Mouse (Mus musculus): ENCODE data around the gene Iars2. TPM values are rescaled to one million over a fixed set of nuclear protein-coding genes. Genes with fewer than 3 reads are reported as not detected.

Gene Iars2
- polyA plus RNA-seq, 1 experiment from 2014 or later: 28.0 TPM

- Histone ChIP-seq H3K27ac (replicated peaks; ENCODE audit: low read depth, low read length) (no peak overlapping the region), H3K27me3 (ENCODE audit: control insufficient read depth, insufficient read depth, low read length) (no peaks in the 10 kb centered on the region), H3K36me3 (ENCODE audit: control insufficient read depth, insufficient read depth, low read length) (peaks cover 5% of the 10 kb centered on the region; the same call in 1 of the 2 replicates), H3K4me1 (ENCODE audit: control insufficient read depth, insufficient read depth, low read length) (no peaks in the 10 kb centered on the region), H3K4me3 (ENCODE audit: low read depth, low read length) (no peak overlapping the region), H3K9me3 (ENCODE audit: control insufficient read depth, low read length) (no peaks in the 10 kb centered on the region), H3K4me2 (ENCODE audit: low read depth, severe bottlenecking) (no peak overlapping the region), H3K9ac (ENCODE audit: low read length) (no peak overlapping the region)
- DNase-seq (ENCODE audit: low spot score) (no peak), ATAC-seq (ENCODE audit: insufficient number of reproducible peaks, low FRiP score, low TSS enrichment, low read depth) (no peak)
- 94% methylated on average over 4 of the region's 4 CpGs for WGBS
Measured at GRCm38 (mm10) chr1:185342441-185342840, 13.2 kb upstream of the Iars2 start.

GRCm38 (mm10) chr1:185336535-185336934 is 7.3 kb upstream of the Iars2 start:
- Histone ChIP-seq H3K4me2 (ENCODE audit: low read depth, severe bottlenecking) (no peak overlapping the region), H3K36me3 (ENCODE audit: control insufficient read depth, insufficient read depth, low read length) (no peaks in the 10 kb centered on the region), H3K9ac (ENCODE audit: low read length) (no peak overlapping the region), H3K9me3 (ENCODE audit: control insufficient read depth, low read length) (no peaks in the 10 kb centered on the region), H3K27ac (replicated peaks; ENCODE audit: low read depth, low read length) (no peak overlapping the region), H3K27me3 (ENCODE audit: control insufficient read depth, insufficient read depth, low read length) (no peaks in the 10 kb centered on the region), H3K4me1 (ENCODE audit: control insufficient read depth, insufficient read depth, low read length) (no peaks in the 10 kb centered on the region; the same call in 1 of the 2 replicates), H3K4me3 (ENCODE audit: low read depth, low read length) (no peak overlapping the region)
- DNase-seq (ENCODE audit: low spot score) (no peak), ATAC-seq (ENCODE audit: insufficient number of reproducible peaks, low FRiP score, low TSS enrichment, low read depth) (no peak)
- 79% methylated on average over 3 of the region's 3 CpGs for WGBS

GRCm38 (mm10) chr1:185335231-185335765 is 6.1 kb upstream of the Iars2 start:
- H3K9ac ChIP-seq (ENCODE audit: low read length): no peak overlapping the region
- no peaks in the 10 kb centered on the region for H3K36me3 ChIP-seq (ENCODE audit: control insufficient read depth, insufficient read depth, low read length)
- H3K27ac ChIP-seq (replicated peaks; ENCODE audit: low read depth, low read length): no peak overlapping the region
- ATAC-seq (ENCODE audit: insufficient number of reproducible peaks, low FRiP score, low TSS enrichment, low read depth): no peak
- no peak for DNase-seq (ENCODE audit: low spot score)
- H3K4me2 ChIP-seq (ENCODE audit: low read depth, severe bottlenecking): no peak overlapping the region
- H3K9me3 ChIP-seq (ENCODE audit: control insufficient read depth, low read length): no peaks in the 10 kb centered on the region
- H3K4me3 ChIP-seq (ENCODE audit: low read depth, low read length): no peak overlapping the region
- H3K4me1 ChIP-seq (ENCODE audit: control insufficient read depth, insufficient read depth, low read length): no peaks in the 10 kb centered on the region; the same call in 1 of the 2 replicates
- H3K27me3 ChIP-seq (ENCODE audit: control insufficient read depth, insufficient read depth, low read length): no peaks in the 10 kb centered on the region
- WGBS: 80% methylated on average over 6 of the region's 6 CpGs

- Histone ChIP-seq H3K27ac (replicated peaks; ENCODE audit: low read depth, low read length) (no peak overlapping the region), H3K9ac (ENCODE audit: low read length) (no peak overlapping the region), H3K9me3 (ENCODE audit: control insufficient read depth, low read length) (no peaks in the 10 kb centered on the region), H3K4me2 (ENCODE audit: low read depth, severe bottlenecking) (no peak overlapping the region), H3K4me3 (ENCODE audit: low read depth, low read length) (no peak overlapping the region), H3K27me3 (ENCODE audit: control insufficient read depth, insufficient read depth, low read length) (no peaks in the 10 kb centered on the region), H3K4me1 (ENCODE audit: control insufficient read depth, insufficient read depth, low read length) (no peaks in the 10 kb centered on the region; the same call in 1 of the 2 replicates), H3K36me3 (ENCODE audit: control insufficient read depth, insufficient read depth, low read length) (no peaks in the 10 kb centered on the region)
- no peak for DNase-seq (ENCODE audit: low spot score)
- no peak for ATAC-seq (ENCODE audit: insufficient number of reproducible peaks, low FRiP score, low TSS enrichment, low read depth)
- 92% methylated on average over 4 of the region's 4 CpGs for WGBS
Measured at GRCm38 (mm10) chr1:185334136-185334535, 4.9 kb upstream of the Iars2 start.

- no peaks in the 10 kb centered on the region for H3K9me3 ChIP-seq (ENCODE audit: control insufficient read depth, low read length)
- no peaks in the 10 kb centered on the region; the same call in 1 of the 2 replicates for H3K4me1 ChIP-seq (ENCODE audit: control insufficient read depth, insufficient read depth, low read length)
- 89% methylated on average over 5 of the region's 5 CpGs for WGBS
- no peaks in the 10 kb centered on the region for H3K27me3 ChIP-seq (ENCODE audit: control insufficient read depth, insufficient read depth, low read length)
- ATAC-seq (ENCODE audit: insufficient number of reproducible peaks, low FRiP score, low TSS enrichment, low read depth) (no peak), DNase-seq (ENCODE audit: low spot score) (no peak)
- H3K9ac ChIP-seq (ENCODE audit: low read length): no peak overlapping the region
- no peaks in the 10 kb centered on the region for H3K36me3 ChIP-seq (ENCODE audit: control insufficient read depth, insufficient read depth, low read length)
- H3K4me3 ChIP-seq (ENCODE audit: low read depth, low read length): no peak overlapping the region
- H3K4me2 ChIP-seq (ENCODE audit: low read depth, severe bottlenecking): no peak overlapping the region
- H3K27ac ChIP-seq (replicated peaks; ENCODE audit: low read depth, low read length): no peak overlapping the region
Measured at GRCm38 (mm10) chr1:185333651-185334050, 4.5 kb upstream of the Iars2 start.

- under 1% methylated on average over 32 of the region's 32 CpGs for WGBS
Measured at GRCm38 (mm10) chr1:185331983-185332430, 2.8 kb upstream of the Iars2 start, which contains the start of gene Bpnt1. Gene Bpnt1, plus strand, starts transcription at chr1:185332149.

GRCm38 (mm10) chr1:185331364-185331763 is 2.2 kb upstream of the Iars2 start:
- H3K9me3 ChIP-seq (ENCODE audit: control insufficient read depth, low read length): no peaks in the 10 kb centered on the region
- ATAC-seq (ENCODE audit: insufficient number of reproducible peaks, low FRiP score, low TSS enrichment, low read depth): no peak
- no peak overlapping the region for H3K4me2 ChIP-seq (ENCODE audit: low read depth, severe bottlenecking)
- no peaks in the 10 kb centered on the region for H3K36me3 ChIP-seq (ENCODE audit: control insufficient read depth, insufficient read depth, low read length)
- 61% methylated on average over 5 of the region's 5 CpGs for WGBS
- no peak overlapping the region for H3K9ac ChIP-seq (ENCODE audit: low read length)
- H3K27me3 ChIP-seq (ENCODE audit: control insufficient read depth, insufficient read depth, low read length): no peaks in the 10 kb centered on the region
- no peak overlapping the region for H3K4me3 ChIP-seq (ENCODE audit: low read depth, low read length)
- DNase-seq (ENCODE audit: low spot score): no peak
- no peak overlapping the region for H3K27ac ChIP-seq (replicated peaks; ENCODE audit: low read depth, low read length)
- no peaks in the 10 kb centered on the region; the same call in 1 of the 2 replicates for H3K4me1 ChIP-seq (ENCODE audit: control insufficient read depth, insufficient read depth, low read length)

More at GRCm38 (mm10) chr1:185331983-185332430, 2.8 kb upstream of the Iars2 start, which contains the start of gene Bpnt1:
- Histone ChIP-seq H3K9ac (ENCODE audit: low read length) (peak within 1 kb of the TSS; percentile 83), H3K27me3 (ENCODE audit: control insufficient read depth, insufficient read depth, low read length) (no peaks in the 10 kb centered on the region), H3K4me3 (ENCODE audit: low read depth, low read length) (peak within 1 kb of the TSS; percentile 71), H3K27ac (replicated peaks; ENCODE audit: low read depth, low read length) (peak within 1 kb of the TSS; percentile 57; the same call in 1 of the 2 replicates), H3K9me3 (ENCODE audit: control insufficient read depth, low read length) (no peaks in the 10 kb centered on the region), H3K4me1 (ENCODE audit: control insufficient read depth, insufficient read depth, low read length) (no peaks in the 10 kb centered on the region; the same call in 1 of the 2 replicates), H3K36me3 (ENCODE audit: control insufficient read depth, insufficient read depth, low read length) (no peaks in the 10 kb centered on the region), H3K4me2 (ENCODE audit: low read depth, severe bottlenecking) (peak within 1 kb of the TSS; percentile 71)
- peak; percentile 79 for ATAC-seq (ENCODE audit: insufficient number of reproducible peaks, low FRiP score, low TSS enrichment, low read depth)
- DNase-seq (ENCODE audit: low spot score): peak; percentile 91

- Histone ChIP-seq H3K9me3 (ENCODE audit: control insufficient read depth, low read length) (no peaks in the 10 kb centered on the region), H3K36me3 (ENCODE audit: control insufficient read depth, insufficient read depth, low read length) (no peaks in the 10 kb centered on the region), H3K27ac (replicated peaks; ENCODE audit: low read depth, low read length) (no peak overlapping the region), H3K4me2 (ENCODE audit: low read depth, severe bottlenecking) (no peak overlapping the region), H3K9ac (ENCODE audit: low read length) (no peak overlapping the region), H3K4me1 (ENCODE audit: control insufficient read depth, insufficient read depth, low read length) (no peaks in the 10 kb centered on the region; the same call in 1 of the 2 replicates), H3K4me3 (ENCODE audit: low read depth, low read length) (no peak overlapping the region), H3K27me3 (ENCODE audit: control insufficient read depth, insufficient read depth, low read length) (no peaks in the 10 kb centered on the region)
- DNase-seq (ENCODE audit: low spot score) (no peak), ATAC-seq (ENCODE audit: insufficient number of reproducible peaks, low FRiP score, low TSS enrichment, low read depth) (no peak)
- WGBS: 90% methylated on average over 8 of the region's 8 CpGs
Measured at GRCm38 (mm10) chr1:185329851-185330250, 655 bp upstream of the Iars2 start.

All from limb, embryonic 11.5 days (tissue).